Mouse (Mus musculus) left cerebral cortex, adult 8-10 months (tissue): ENCODE results near the gene Otx2. TPM values are rescaled to one million over a fixed set of nuclear protein-coding genes. Genes with fewer than 3 reads are reported as not detected.
"Not testable (repeated sequence)": the region's sequence is repeated elsewhere in the genome, so short reads cannot be mapped to it uniquely, and the experiment has no call there.

Experiments used
- DNase-seq, 2 experiments: peaks; one replicate each; pipeline ENCODE4 v3.0.0; 2022; ENCODE audit warnings: low spot score in 2 of 2
- total RNA-seq, 4 experiments: library from RNA; stranded (reverse); gene quantifications; 2 replicates each; pipeline ENCODE4 v1.2.4; 2022

Gene Otx2
- total RNA-seq, 4 experiments from 2014 or later, result 0.50 to 3.8 (median 1.9) TPM

DNA sequence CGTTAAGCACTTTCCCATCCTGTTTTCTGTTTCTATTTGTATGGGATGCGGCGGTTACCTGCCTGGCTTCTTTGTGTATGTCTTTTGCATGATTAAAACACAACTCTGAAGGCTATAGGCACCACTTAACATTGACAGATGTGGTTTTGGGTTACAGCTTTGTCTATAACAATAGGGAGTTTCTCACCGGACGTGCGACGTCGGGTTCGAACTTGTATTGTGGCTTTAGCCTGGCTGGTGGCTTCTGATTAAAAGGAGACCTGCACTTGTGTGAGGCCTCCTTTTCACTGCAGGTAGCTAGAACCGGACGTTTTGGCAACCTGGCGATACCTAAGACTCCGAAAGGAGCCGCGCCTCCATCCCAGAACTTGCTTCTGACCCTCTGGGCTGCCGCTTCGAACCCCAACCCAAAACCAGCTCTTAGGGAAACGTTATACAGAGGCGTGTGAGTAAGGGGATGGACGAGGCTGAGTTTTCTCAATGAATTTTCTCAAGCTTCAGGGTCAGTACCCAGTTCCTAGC is 19.0 kb downstream of the Otx2 start:
- DNase-seq, result no peak

GRCm38 (mm10) chr14:48653676-48654510 is 19.7 kb downstream of the Otx2 start:
- DNase-seq, result no peak

- DNase-seq, result no peak
Measured at GRCm38 (mm10) chr14:48653081-48653480, 20.5 kb downstream of the Otx2 start.

GRCm38 (mm10) chr14:48652256-48652655 is 21.4 kb downstream of the Otx2 start:
- no peak for DNase-seq

DNA sequence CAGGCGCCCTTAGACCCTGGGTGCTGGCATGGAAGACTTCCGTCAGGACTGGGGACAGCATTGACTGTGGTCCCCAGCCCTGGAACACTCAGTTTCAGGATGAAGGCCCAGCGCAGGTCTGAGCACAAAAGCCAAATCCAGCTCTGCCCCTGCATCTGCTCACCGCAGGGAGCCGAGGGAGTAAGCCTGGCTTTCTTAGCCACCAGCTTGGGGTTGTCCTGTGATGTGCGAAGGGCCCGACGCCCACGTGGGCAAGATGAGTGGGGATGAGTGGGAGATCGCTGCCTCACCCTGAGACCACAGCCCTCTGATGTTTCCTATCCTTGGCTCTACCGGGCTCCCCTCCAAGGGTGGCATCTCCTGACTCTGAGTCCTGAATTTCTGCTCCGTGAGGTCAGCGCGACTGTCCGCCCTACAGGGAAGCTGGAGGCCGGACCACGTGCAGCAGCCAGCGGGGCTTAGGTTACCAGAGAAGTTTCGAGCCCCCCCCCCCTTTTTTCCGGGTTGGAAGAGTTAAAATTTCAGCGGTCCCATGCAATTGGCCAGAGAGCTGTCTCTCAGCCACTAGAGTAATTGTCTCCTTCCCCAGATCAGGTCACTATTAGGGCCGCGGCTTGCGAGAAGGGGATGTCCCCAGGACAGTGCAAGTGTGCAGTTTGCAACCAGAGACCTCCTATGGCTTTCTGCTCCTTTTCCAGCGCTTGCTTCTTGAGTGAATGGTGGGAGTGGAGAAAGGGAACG is 22.0 kb downstream of the Otx2 start:
- DNase-seq, result no peak

- no peak for DNase-seq
Measured at GRCm38 (mm10) chr14:48641462-48642395, 31.9 kb downstream of the Otx2 start.

GRCm38 (mm10) chr14:48633141-48633540 is 40.5 kb downstream of the Otx2 start:
- no peak for DNase-seq

- no peak for DNase-seq
Measured at GRCm38 (mm10) chr14:48632335-48632734, 41.3 kb downstream of the Otx2 start.

GRCm38 (mm10) chr14:48631486-48631885 is 42.1 kb downstream of the Otx2 start:
- DNase-seq, result no peak

DNA sequence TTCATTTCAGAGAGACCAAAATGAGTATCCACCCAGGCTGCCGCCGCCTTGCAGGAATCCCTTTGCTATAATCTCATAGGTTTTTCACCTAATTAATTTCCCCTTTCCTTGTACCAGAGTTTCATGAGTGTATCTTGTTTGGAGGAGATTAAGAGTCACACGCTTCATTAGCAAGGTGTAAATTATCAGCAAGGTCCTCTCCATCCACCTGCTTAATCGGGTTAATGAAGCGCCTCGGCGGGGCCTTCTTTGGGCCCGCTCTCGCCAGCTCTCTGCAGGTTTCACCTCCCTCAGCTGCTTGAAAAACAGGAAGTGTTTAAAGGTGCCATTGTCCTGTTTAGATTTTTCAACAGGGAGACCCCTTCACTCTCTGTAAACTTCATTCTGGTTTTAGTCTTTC is 44.2 kb downstream of the Otx2 start:
- DNase-seq, result no peak

DNA sequence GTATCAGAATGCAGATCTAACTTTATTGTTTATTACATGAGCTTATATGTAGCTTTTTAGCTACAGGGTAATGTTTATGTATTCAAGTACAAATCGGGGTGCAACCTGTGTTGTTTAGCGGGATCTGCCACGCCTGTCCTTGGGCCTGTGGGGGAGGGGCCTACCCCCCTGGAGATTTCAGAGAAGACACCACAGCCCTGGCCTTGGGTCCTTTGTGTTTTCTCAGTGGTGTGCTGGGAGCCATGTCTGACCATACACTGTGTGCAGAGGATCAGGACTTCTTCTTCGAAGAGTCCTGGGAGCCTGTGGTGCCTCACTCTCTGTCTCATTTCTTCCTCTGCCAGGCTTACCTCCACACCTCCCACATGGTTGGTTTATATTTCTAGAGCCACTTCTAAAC is 47.3 kb downstream of the Otx2 start:
- DNase-seq, result no peak

GRCm38 (mm10) chr14:48625331-48625694 is 48.3 kb downstream of the Otx2 start:
- no peak for DNase-seq

- DNase-seq, result no peak
Measured at GRCm38 (mm10) chr14:48624596-48625330, 48.9 kb downstream of the Otx2 start.

DNA sequence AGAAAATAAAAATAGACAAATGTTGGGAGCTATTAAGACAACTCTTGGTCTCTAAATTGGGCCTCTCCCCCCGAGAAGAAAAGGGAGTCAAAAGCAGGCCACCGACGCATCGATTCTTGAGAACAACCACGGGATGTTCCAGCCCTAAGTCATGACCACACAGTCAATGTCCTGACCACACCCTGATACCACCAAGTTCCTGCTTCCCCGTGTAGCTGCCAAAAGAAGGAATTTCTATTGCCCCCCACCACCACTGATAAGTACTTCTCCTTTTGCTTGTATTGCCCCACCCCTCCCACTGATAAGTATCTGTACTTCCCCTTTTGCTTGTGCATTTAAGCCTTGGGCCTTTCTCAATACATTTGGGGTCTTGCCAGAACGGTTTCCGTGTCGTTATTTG is 50.9 kb downstream of the Otx2 start:
- not testable (repeated sequence) for DNase-seq

- no peak for DNase-seq
Measured at GRCm38 (mm10) chr14:48616361-48616760, 57.3 kb downstream of the Otx2 start.

GRCm38 (mm10) chr14:48608641-48609310 is 64.8 kb downstream of the Otx2 start:
- DNase-seq, result no peak
